Mouse (Mus musculus) stomach, embryonic 16.5 days (tissue): Measurements from ENCODE around the gene Apool. TPM values are rescaled to one million over a fixed set of nuclear protein-coding genes. Genes with fewer than 3 reads are reported as not detected.

Experiments used
- ATAC-seq: fragments of 200-750 bp; cut with Nextera tagmentation; 2 replicates; pipeline ENCODE4 v1.8.0; 2017; ENCODE audit warnings: moderate number of reproducible peaks, moderate TSS enrichment; ENCODE audit not compliant: insufficient read depth, low FRiP score
- H3K27ac ChIP-seq: fragments of 300-500 bp; sonication (generic); 2 replicates; pipeline ENCODE4 v1.5.1; 2014; ENCODE audit warnings: low read length
- H3K27me3 ChIP-seq: fragments of 300-500 bp; sonication (generic); 2 replicates; pipeline ENCODE4 v1.6.1; 2014; ENCODE audit warnings: low read length, control low read depth, mixed read lengths; ENCODE audit not compliant: control insufficient read depth, insufficient read depth
- H3K36me3 ChIP-seq: fragments of 300-500 bp; sonication (generic); 2 replicates; pipeline ENCODE4 v1.6.1; 2014; ENCODE audit warnings: low read length; ENCODE audit not compliant: control insufficient read depth, insufficient read depth
- H3K4me1 ChIP-seq: fragments of 300-500 bp; sonication (generic); 2 replicates; pipeline ENCODE4 v1.6.1; 2014; ENCODE audit warnings: low read length, control low read depth, mixed read lengths; ENCODE audit not compliant: control insufficient read depth, insufficient read depth
- H3K4me2 ChIP-seq: fragments of 300-500 bp; sonication (generic); 2 replicates; pipeline ENCODE4 v1.6.1; 2014; ENCODE audit warnings: low read depth, low read length, mixed read lengths
- H3K4me3 ChIP-seq: fragments of 300-500 bp; sonication (generic); replicated peaks from 2 replicates; pipeline ENCODE4 v1.5.1; 2014; ENCODE audit warnings: mild to moderate bottlenecking, low read length
- H3K9ac ChIP-seq: fragments of 300-500 bp; sonication (generic); 2 replicates; pipeline ENCODE4 v1.6.1; 2014; ENCODE audit warnings: low read length
- H3K9me3 ChIP-seq: fragments of 300-500 bp; sonication (generic); replicated peaks from 2 replicates; pipeline ENCODE4 v1.6.1; 2016; ENCODE audit warnings: low read length, control low read depth; ENCODE audit not compliant: control insufficient read depth
- WGBS: fragments of 180-500 bp; shearing (Covaris S2); extraction: QIAGEN DNeasy Blood & Tissue Kit; methylation state at CpG from one replicate; pipeline ENCODE4 v1.1.7; 2014; 5-methylcytosine and 5-hydroxymethylcytosine counted together
- polyA plus RNA-seq: library from polyadenylated mRNA; unstranded; fragments of >200 nt; fragmentation: Nextera tagmentation; extraction: Ambion mirVana; gene quantifications from 2 replicates; pipeline ENCODE4 v1.2.1, GENCODE M21; 2015

The Apool gene
- polyA plus RNA-seq, result 47.0 and 49.1 TPM in 2 replicates

DNA sequence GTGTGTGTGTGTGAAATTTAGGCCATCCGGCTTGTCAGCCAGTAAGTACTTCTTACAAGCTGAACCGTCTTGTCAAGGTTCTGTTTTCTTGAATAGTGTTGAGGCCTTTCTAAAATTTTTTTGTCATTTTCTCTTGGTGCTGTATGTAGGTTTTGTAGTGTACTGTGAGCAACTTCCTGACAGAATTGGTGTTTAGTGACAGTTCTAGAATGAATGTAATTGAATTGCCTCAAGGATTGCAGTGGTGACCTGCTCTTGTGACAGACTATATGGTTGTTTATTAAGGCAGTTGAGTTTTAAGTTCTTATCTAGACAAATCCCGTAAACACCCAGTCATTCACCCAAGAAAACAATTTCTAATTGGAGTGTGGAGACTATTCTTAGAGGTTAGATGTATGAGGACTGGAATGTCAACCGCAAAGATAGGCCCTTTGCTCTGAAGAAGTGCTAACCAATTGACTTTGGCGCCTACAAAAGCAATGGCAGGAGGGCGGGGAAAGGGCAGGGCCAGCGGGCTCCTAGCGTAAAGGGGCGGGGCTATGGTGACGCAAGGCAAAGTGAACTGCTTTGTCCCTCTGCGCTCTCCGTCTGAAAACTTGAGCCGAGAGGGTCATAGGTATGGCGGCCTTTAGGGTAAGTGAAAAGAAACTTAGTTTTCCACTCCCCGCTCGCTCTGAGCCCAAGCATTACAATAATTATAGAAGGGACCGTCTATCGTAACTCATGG, at the start of gene Apool:
Gene Apool (plus strand): TSS at position 531 of the 727 bp plus-strand sequence.
- no peaks in the 10 kb centered on the region for H3K9me3 ChIP-seq
- H3K9ac ChIP-seq, result peak within 1 kb of the TSS; percentile 78
- peak; percentile 95 for ATAC-seq
- H3K4me2 ChIP-seq, result peak within 1 kb of the TSS; percentile 55
- no peaks in the 10 kb centered on the region for H3K27me3 ChIP-seq
- H3K4me3 ChIP-seq, result peak within 1 kb of the TSS; percentile 62
- no peaks in the 10 kb centered on the region for H3K4me1 ChIP-seq
- WGBS, result 19% methylated on average over 18 of the region's 18 CpGs
- no peaks in the 10 kb centered on the region for H3K36me3 ChIP-seq
- peak within 1 kb of the TSS; percentile 38; the same call in 1 of the 2 replicates for H3K27ac ChIP-seq

DNA sequence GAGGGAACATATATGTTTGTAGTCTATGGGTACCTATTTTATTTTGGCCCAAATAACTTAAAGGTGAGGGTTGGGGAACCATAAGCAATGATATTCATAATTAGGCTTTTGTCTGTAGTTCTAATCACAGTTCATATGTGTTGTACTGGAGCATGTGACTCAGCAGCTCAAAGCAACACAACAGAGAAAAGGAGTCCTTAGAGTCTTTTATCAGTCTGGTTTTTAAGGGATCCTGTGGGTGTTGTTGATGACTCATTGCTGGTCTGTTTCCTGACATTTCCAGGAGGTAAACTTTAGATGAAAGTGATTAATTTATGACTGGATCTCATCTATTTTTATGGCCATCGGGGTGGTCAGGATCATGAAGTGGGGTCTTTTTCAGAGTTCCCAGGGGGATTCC, 37.6 kb upstream of the Apool start:
- H3K4me2 ChIP-seq, result no peak overlapping the region
- WGBS, result 77% methylated on average over 1 of the region's 1 CpGs
- no peaks in the 10 kb centered on the region for H3K9me3 ChIP-seq
- H3K36me3 ChIP-seq, result no peaks in the 10 kb centered on the region
- no peak overlapping the region for H3K27ac ChIP-seq
- H3K9ac ChIP-seq, result no peak overlapping the region
- H3K4me1 ChIP-seq, result no peaks in the 10 kb centered on the region
- no peak overlapping the region for H3K4me3 ChIP-seq
- no peak for ATAC-seq
- no peaks in the 10 kb centered on the region for H3K27me3 ChIP-seq

DNA sequence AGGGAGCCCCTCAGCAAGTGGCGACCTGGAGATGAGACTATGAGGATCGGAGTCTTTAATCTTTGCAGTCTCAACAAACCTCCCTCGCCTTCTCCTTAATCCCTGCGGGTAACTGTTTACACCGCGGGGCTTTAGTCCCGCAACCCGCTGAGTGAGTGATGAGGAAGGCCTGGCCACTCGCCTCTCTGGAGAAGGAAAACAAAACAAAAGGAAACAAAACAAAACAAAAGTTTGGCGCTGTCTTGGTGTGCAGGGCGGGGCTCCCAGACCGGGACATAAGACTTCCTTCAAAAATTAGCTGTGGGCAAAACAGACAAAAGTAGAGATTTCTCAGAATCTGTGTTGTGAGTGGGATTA, 375 bp downstream of the Apool start:
- peak overlapping the region; percentile 55 for H3K4me2 ChIP-seq
- H3K36me3 ChIP-seq, result no peaks in the 10 kb centered on the region
- peak; percentile 10; the same call in 1 of the 2 replicates for ATAC-seq
- peak overlapping the region; percentile 38; the same call in 1 of the 2 replicates for H3K27ac ChIP-seq
- H3K9ac ChIP-seq, result peak overlapping the region; percentile 78
- peak overlapping the region; percentile 62 for H3K4me3 ChIP-seq
- no peaks in the 10 kb centered on the region for H3K4me1 ChIP-seq
- no peaks in the 10 kb centered on the region for H3K9me3 ChIP-seq
- no peaks in the 10 kb centered on the region for H3K27me3 ChIP-seq
- 6% methylated on average over 12 of the region's 12 CpGs for WGBS

DNA sequence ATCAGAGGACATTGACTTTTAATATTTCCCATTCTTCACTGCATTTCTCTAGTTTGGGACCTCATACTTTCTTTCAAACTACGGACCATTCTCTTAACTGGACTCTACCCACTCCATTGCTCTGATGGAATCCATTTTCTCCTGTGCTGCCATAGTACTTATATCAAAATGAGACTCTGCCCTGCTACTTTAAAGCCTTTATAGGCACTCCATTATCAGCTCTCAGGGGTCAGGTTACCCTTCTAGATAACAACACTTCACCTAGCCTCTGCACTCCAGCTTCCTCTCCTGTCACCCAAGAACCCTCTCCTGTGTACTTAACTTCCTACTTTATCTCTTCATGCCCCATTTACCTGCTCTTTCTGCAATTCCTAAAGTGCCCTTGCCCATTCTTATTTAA, 960 bp downstream of the Apool start:
- WGBS, result 42% methylated on average over 1 of the region's 1 CpGs
- Histone ChIP-seq H3K36me3 (no peaks in the 10 kb centered on the region), H3K4me2 (peak overlapping the region; percentile 55), H3K27ac (no peak overlapping the region), H3K4me1 (no peaks in the 10 kb centered on the region), H3K9me3 (no peaks in the 10 kb centered on the region), H3K27me3 (no peaks in the 10 kb centered on the region), H3K9ac (no peak overlapping the region), H3K4me3 (peak overlapping the region; percentile 62)
- no peak for ATAC-seq

DNA sequence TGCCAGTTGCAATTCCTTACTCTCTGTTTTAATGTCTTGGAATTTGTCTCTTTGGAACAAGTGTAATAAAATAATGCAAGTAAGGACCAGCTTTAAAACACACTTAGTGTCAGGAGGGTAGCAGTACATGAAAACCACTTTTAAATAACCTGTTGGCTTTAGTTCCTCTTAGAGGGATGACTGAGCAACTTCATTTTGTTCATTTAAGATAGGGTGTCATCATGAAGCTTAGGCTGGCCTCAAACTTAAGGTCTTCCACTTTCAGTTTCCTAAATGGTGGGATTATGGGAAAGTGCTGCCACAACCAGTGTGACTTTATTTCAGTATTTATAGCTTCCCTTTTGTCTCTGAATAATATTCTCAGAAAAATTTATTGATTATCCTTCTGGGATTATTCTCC, 9.1 kb downstream of the Apool start:
- no peak overlapping the region for H3K27ac ChIP-seq
- no peak overlapping the region for H3K4me2 ChIP-seq
- no peak overlapping the region for H3K4me3 ChIP-seq
- no peaks in the 10 kb centered on the region for H3K9me3 ChIP-seq
- H3K27me3 ChIP-seq, result no peaks in the 10 kb centered on the region
- ATAC-seq, result no peak
- no peaks in the 10 kb centered on the region for H3K36me3 ChIP-seq
- no peak overlapping the region for H3K9ac ChIP-seq
- no peaks in the 10 kb centered on the region for H3K4me1 ChIP-seq

DNA sequence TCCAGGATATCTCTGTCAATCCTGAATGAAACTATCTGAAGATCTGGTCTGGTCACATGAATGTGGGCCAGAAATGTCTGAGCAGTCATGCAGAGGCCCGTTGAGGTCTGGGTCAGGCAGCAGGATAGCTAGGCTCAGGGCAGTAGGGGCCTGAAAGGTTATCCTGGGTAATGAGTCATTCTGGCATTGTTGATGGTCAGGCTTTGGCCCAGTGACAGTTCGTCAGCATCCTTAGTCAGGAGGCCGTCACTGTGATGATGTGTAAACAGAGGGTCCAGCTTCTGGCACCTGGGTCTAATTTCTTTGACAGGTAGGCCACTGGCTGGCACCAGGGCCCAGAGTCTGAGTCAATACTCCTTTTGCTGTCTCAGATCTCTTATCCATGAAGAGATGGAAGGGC, 28.4 kb downstream of the Apool start:
- H3K9me3 ChIP-seq, result no peaks in the 10 kb centered on the region
- no peaks in the 10 kb centered on the region for H3K27me3 ChIP-seq
- no peak for ATAC-seq
- WGBS, result 58% methylated on average over 3 of the region's 3 CpGs
- H3K27ac ChIP-seq, result no peak overlapping the region
- no peak overlapping the region for H3K4me3 ChIP-seq
- no peak overlapping the region for H3K9ac ChIP-seq
- no peak overlapping the region for H3K4me2 ChIP-seq
- no peaks in the 10 kb centered on the region for H3K36me3 ChIP-seq
- no peaks in the 10 kb centered on the region for H3K4me1 ChIP-seq

DNA sequence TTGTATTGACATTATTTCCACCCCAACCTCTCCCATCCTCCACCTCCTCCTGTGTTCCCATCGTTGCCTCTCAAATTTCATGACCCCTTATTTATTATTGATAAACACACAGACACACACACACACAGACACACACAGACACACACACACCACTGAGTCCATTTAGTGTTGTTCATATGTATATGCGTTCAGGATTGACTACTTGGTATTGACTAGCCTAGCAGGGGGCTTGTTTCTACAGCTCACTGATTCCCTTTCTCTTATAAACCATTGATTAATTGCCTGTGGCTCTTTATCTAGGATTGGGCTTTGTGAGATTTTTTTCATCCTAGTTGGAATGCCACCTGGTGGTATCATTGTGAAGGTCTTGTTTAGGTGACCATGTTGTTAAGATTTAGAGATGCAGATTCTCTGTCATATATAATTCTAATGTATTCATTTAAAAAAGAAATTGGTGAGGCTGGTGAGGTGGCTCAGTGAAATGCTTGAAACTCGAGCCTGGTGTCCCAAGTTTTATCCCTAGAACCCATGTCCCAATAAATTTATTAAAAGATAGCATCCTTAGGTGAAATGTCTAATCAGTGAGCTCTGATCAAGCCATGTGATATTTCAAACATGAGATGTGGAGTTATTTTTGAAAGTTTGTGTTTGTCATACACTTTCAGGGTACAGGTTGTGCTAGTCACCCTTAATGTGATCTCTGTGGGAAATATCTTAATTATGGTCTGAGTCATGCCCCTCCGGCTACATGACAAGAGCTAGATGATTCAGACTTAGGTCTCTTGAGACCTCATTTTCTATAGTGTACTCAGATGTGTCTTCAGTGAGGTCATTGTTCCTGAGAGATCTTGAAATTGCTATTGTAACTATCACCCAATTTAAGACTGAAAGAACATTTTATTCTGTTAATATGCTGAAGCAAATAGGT, 36.6 kb downstream of the Apool start:
- no peaks in the 10 kb centered on the region for H3K4me1 ChIP-seq
- no peak overlapping the region for H3K4me3 ChIP-seq
- WGBS, result 65% methylated on average over 4 of the region's 4 CpGs
- ATAC-seq, result no peak
- no peak overlapping the region for H3K9ac ChIP-seq
- H3K4me2 ChIP-seq, result no peak overlapping the region
- no peaks in the 10 kb centered on the region for H3K27me3 ChIP-seq
- no peak overlapping the region for H3K27ac ChIP-seq
- no peaks in the 10 kb centered on the region for H3K36me3 ChIP-seq
- no peaks in the 10 kb centered on the region for H3K9me3 ChIP-seq

DNA sequence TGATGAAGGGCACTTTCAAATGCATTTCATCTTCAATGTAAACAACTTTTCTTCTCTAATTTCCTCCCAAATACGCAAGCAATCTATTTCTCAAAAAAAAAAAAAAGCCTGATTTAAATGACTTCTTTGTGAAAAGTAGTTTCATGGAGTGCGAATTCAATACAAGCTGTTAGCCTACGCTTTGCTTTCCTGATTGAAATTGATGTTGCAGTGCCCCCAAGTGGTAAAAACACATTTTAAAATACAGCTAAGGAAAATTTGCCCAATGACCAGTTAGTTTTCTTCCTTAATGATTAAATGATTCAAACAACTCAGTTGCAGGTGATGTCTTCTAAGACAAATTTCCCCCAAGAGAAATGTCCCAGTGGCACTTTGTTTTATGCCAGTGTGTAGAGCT, 37.3 kb downstream of the Apool start:
- Histone ChIP-seq H3K27ac (no peak overlapping the region), H3K9ac (no peak overlapping the region), H3K4me2 (no peak overlapping the region), H3K27me3 (no peaks in the 10 kb centered on the region), H3K4me3 (no peak overlapping the region), H3K36me3 (no peaks in the 10 kb centered on the region), H3K4me1 (no peaks in the 10 kb centered on the region), H3K9me3 (no peaks in the 10 kb centered on the region)
- ATAC-seq, result no peak
- WGBS, result 35% methylated on average over 3 of the region's 3 CpGs

DNA sequence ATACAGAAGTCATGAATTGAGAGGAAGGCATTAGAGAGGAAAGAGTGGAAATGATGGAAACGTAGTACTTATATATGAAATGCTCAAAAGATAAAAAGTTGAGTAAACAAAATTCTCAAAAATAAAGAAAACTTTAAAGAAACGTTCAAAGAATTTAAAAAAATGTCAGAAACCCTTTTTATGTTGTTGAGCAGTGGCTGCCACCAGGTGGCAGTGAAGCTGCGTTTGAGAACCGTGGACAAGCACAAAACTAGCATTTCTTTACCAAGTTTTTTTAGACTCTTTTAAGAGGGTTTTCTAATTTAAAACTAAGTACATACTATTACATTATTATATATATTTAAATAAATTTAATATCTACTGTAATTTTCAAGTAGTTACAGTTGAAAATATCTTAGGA, 57.3 kb downstream of the Apool start:
- H3K4me1 ChIP-seq, result no peaks in the 10 kb centered on the region
- WGBS, result 40% methylated on average over 4 of the region's 4 CpGs
- H3K9ac ChIP-seq, result no peak overlapping the region
- H3K27ac ChIP-seq, result no peak overlapping the region
- no peaks in the 10 kb centered on the region for H3K36me3 ChIP-seq
- no peak overlapping the region for H3K4me2 ChIP-seq
- no peak for ATAC-seq
- H3K4me3 ChIP-seq, result no peak overlapping the region
- peaks cover 4% of the 10 kb centered on the region; the same call in 1 of the 2 replicates for H3K9me3 ChIP-seq
- H3K27me3 ChIP-seq, result no peaks in the 10 kb centered on the region
